Mouse (Mus musculus) brain, embryonic 14.5 days (tissue): Measurements from ENCODE around the gene Dkk3.

Experiments
- CTCF ChIP-seq: fragments of 200-500 bp; IDR thresholded peaks from 2 replicates; pipeline ENCODE4 v1.5.1; 2012; ENCODE audit warnings: inconsistent platforms, mild to moderate bottlenecking, moderate library complexity, borderline replicate concordance; ENCODE audit not compliant: insufficient read depth, insufficient read length; ENCODE audit errors: extremely low read depth
- POLR2A ChIP-seq: fragments of 200-500 bp; IDR thresholded peaks from 2 replicates; pipeline ENCODE4 v1.6.1; 2012; ENCODE audit warnings: mild to moderate bottlenecking, inconsistent platforms, borderline replicate concordance; ENCODE audit not compliant: poor library complexity, insufficient read depth, insufficient read length, severe bottlenecking; ENCODE audit errors: extremely low read depth

- no peak for TF ChIP-seq POLR2A
- no peak for TF ChIP-seq CTCF
Observed at GRCm38 (mm10) chr7:112192237-112192636, 33.4 kb upstream of the Dkk3 start.
